ENCODE assay signal across 14 mouse cellular contexts in the genomic region with DNA sequence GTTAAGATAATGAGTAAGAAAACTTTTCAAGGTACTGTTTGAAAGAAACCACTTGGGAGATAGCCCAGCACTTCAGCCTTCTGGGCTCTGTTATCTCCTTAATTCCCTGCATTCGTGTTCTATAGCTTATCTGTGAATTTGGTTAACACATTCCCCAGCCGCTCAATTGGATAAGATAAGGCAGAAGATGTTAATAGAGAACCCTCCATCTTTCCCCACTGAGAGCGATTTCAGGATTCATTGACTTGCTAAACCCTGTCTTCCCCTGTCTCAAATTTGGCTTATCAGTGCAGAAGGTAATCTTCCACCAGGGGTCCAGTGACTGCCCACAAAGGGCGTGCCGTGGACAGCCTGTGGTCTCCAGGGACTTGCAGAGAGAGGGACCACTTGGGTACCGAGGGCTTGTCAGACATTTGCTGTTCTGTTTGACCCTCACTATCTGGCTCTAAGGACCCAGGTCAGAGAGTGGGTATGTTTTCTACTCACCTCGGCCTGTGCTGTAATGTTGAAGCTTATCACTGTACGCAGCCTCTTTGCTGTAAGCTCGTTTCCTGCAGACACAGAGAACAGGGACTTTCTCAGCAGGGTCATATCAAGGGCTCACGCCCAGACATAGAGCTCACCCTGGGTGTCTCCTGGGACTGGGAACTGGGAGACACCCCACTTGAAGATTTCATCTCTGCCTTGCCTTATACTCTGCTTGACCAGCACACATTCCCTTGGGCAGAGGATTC.
DNase-seq lines count a peak whose midpoint lies in the region; ATAC-seq and TF ChIP-seq lines count a peak whose summit lies in the region.
"Had no signal": no experiment of that assay in that cellular context is flagged by ENCODE, and none has a peak within 500 bp of the region (broad histone marks: within the 10 kb centered on the region; RNA-seq: fewer than 3 reads in every experiment).

No protein-coding gene starts in this region.

- no peak for TF ChIP-seq CTCF in intestine, postnatal 0 days (IDR thresholded peaks at IDR 0.05; ENCODE audit: low read depth)
- TF ChIP-seq CTCF in liver, postnatal 0 days (IDR thresholded peaks at IDR 0.05; ENCODE audit: low read depth): no peak

- WGBS in intestine, embryonic 15.5 days: 56% methylated on average over 10 of the region's 10 CpGs
- WGBS in intestine, postnatal 0 days: 43% methylated on average over 10 of the region's 10 CpGs
- WGBS in liver, postnatal 0 days (ENCODE audit: insufficient replicate concordance): 25% methylated on average over 10 of the region's 10 CpGs

- no peak overlapping the region for H3K4me2 ChIP-seq in intestine, embryonic 15.5 days (replicated peaks)
- H3K4me2 ChIP-seq in intestine, postnatal 0 days (replicated peaks; ENCODE audit: low read depth): no peak overlapping the region
- H3K4me2 ChIP-seq in liver, postnatal 0 days (ENCODE audit: low read depth, low read length): peak overlapping the region; percentile 71
- H3K4me2 ChIP-seq: heart, embryonic 11.5 days; lung, embryonic 14.5 days; midbrain, embryonic 12.5 days had no signal

- DNase-seq in liver, postnatal 0 days: peak; percentile 35
- peak; percentile 16 to 51 for DNase-seq in spleen, postnatal 36 days (ENCODE audit: low spot score in 2 of 2)
- no peak for DNase-seq in ovary, postnatal 14 days (ENCODE audit: low spot score)
- no peak for DNase-seq in MN1 (ENCODE audit: low spot score)
- DNase-seq in ovary, postnatal 10 days (ENCODE audit: low spot score): no peak
- DNase-seq: cerebellum, adult 11 months; embryo, embryonic 11 days; lung, embryonic 14.5 days; thymus, postnatal 14 days had no signal

- H3K27me3 ChIP-seq in intestine, embryonic 15.5 days (replicated peaks): no peaks in the 10 kb centered on the region
- H3K27me3 ChIP-seq in intestine, postnatal 0 days (replicated peaks; ENCODE audit: control insufficient read depth, insufficient read depth, low read length): no peaks in the 10 kb centered on the region
- no peaks in the 10 kb centered on the region for H3K27me3 ChIP-seq in liver, postnatal 0 days (ENCODE audit: insufficient read depth, low read length)
- H3K27me3 ChIP-seq: midbrain, embryonic 12.5 days had no signal

- no peak overlapping the region for H3K4me3 ChIP-seq in intestine, embryonic 15.5 days (replicated peaks)
- no peak overlapping the region for H3K4me3 ChIP-seq in intestine, postnatal 0 days (ENCODE audit: low read depth, low read length)
- peak overlapping the region; percentile 35 for H3K4me3 ChIP-seq in liver, postnatal 0 days (ENCODE audit: low read depth, low read length)
- H3K4me3 ChIP-seq: midbrain, embryonic 12.5 days had no signal

- H3K27ac ChIP-seq in intestine, embryonic 15.5 days: no peak overlapping the region
- no peak overlapping the region for H3K27ac ChIP-seq in intestine, postnatal 0 days (ENCODE audit: low read depth, low read length)
- peak overlapping the region; percentile 91 for H3K27ac ChIP-seq in liver, postnatal 0 days (ENCODE audit: low read depth)

- H3K9ac ChIP-seq in intestine, embryonic 15.5 days: no peak overlapping the region
- H3K9ac ChIP-seq in intestine, postnatal 0 days (ENCODE audit: low read depth, low read length): no peak overlapping the region
- H3K9ac ChIP-seq in liver, postnatal 0 days (replicated peaks): peak overlapping the region; percentile 22; the same call in 1 of the 2 replicates
- H3K9ac ChIP-seq: lung, embryonic 14.5 days; midbrain, embryonic 12.5 days had no signal

- no peaks in the 10 kb centered on the region for H3K4me1 ChIP-seq in intestine, embryonic 15.5 days (replicated peaks)
- H3K4me1 ChIP-seq in intestine, postnatal 0 days (replicated peaks; ENCODE audit: control insufficient read depth, insufficient read depth, low read length): no peaks in the 10 kb centered on the region
- H3K4me1 ChIP-seq in liver, postnatal 0 days (ENCODE audit: insufficient read depth): peaks cover 17% of the 10 kb centered on the region

- TF ChIP-seq EP300 in liver, postnatal 0 days (IDR thresholded peaks at IDR 0.05; ENCODE audit: low read depth): peak; percentile 98

- H3K9me3 ChIP-seq in intestine, embryonic 15.5 days: no peaks in the 10 kb centered on the region
- no peaks in the 10 kb centered on the region for H3K9me3 ChIP-seq in intestine, postnatal 0 days (ENCODE audit: control insufficient read depth)
- no peaks in the 10 kb centered on the region for H3K9me3 ChIP-seq in liver, postnatal 0 days (ENCODE audit: low read length)

- no peaks in the 10 kb centered on the region for H3K36me3 ChIP-seq in intestine, embryonic 15.5 days
- H3K36me3 ChIP-seq in intestine, postnatal 0 days (ENCODE audit: control insufficient read depth, insufficient read depth): no peaks in the 10 kb centered on the region
- H3K36me3 ChIP-seq in liver, postnatal 0 days (replicated peaks; ENCODE audit: insufficient read depth, low read length): no peaks in the 10 kb centered on the region

- ATAC-seq in intestine, embryonic 15.5 days: peak; percentile 81; the same call in 1 of the 2 replicates
- ATAC-seq in intestine, postnatal 0 days: no peak
- ATAC-seq in erythroblast, adult 5-6 weeks (replicated peaks; ENCODE audit: low FRiP score, poor library complexity, severe bottlenecking): peak; percentile 82
- peak; percentile 93 for ATAC-seq in liver, postnatal 0 days

Comparison
In these comparisons a context has a peak if more than half of its experiments do, and no peak if none do; other contexts are left out.
1. DNase-seq: peak in liver, postnatal 0 days (single experiment) and spleen, postnatal 36 days (2 of 2); none in ovary, postnatal 14 days (single experiment), MN1 (single experiment) and ovary, postnatal 10 days (single experiment).